Mouse (Mus musculus) heart, postnatal 0 days (tissue): Measurements from ENCODE around the gene Mylk.

ENCODE experiments used
- CTCF ChIP-seq: IDR thresholded peaks from 2 replicates; pipeline ENCODE4 v1.5.1; 2016; ENCODE audit warnings: antibody characterized with exemption, control low read depth, low read depth
- EP300 ChIP-seq: IDR thresholded peaks from 2 replicates; pipeline ENCODE4 v1.6.1; 2016; ENCODE audit warnings: antibody characterized with exemption, low read depth

GRCm38 (mm10) chr16:34706019-34706418, 39.0 kb upstream of the Mylk start:
- TF ChIP-seq CTCF: no peak
- no peak for TF ChIP-seq EP300
